Mouse (Mus musculus): Measurements from ENCODE around the gene 4931406P16Rik.

4931406P16Rik gene

GRCm38 (mm10) chr7:34312786-34313442 is 437 bp downstream of the 4931406P16Rik start:
- peak in 1 of 2 experiments; percentile 6 for DNase-seq (ENCODE audit: low spot score in 2 of 2)

- DNase-seq (ENCODE audit: low spot score in 2 of 2), result no peak
Observed at GRCm38 (mm10) chr7:34309186-34309764, 4.1 kb downstream of the 4931406P16Rik start.

DNA sequence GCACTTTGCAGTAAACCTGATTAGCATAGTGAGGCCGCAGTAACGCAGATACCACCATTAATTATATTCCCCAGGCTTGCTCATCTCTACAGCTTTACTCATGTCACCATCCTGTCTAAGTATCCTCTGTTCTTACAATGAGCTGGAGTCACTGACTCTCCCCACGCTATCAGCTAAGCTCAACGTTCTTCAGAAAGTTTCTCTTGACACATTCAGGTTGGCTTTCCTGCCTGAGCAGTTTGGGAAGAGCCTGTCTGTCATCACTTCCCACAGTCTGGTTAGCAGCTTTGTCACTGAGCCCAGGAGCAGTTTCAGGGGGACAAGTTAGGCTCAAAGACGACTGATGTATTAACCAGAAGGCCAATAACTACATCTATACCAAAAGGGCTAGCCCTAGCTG is 4.8 kb downstream of the 4931406P16Rik start:
- DNase-seq (ENCODE audit: low spot score in 2 of 2), result no peak

DNA sequence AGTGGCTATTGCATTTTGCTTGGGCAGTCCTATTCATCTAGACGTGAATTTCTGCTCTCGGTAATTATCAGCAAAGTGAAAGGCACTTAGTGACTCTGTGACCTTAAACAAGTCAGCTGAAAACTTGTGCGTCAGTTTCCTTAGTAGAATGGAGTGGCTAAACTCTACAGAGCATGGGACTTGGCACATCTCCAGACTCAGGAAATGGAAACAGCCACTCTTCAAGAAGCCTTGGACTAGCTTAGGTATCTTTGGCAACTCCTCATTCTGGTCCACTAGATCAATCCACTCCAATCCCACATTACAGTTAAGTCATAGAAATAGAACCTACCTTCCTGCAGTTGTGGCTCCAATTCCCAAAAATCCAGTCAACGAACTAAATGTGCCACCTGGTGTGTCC is 7.9 kb downstream of the 4931406P16Rik start:
- DNase-seq (ENCODE audit: low spot score in 2 of 2), result no peak

GRCm38 (mm10) chr7:34302651-34303050 is 10.7 kb downstream of the 4931406P16Rik start:
- no peak for DNase-seq (ENCODE audit: low spot score in 2 of 2)

GRCm38 (mm10) chr7:34301952-34302351 is 11.4 kb downstream of the 4931406P16Rik start:
- DNase-seq (ENCODE audit: low spot score in 2 of 2), result no peak

DNA sequence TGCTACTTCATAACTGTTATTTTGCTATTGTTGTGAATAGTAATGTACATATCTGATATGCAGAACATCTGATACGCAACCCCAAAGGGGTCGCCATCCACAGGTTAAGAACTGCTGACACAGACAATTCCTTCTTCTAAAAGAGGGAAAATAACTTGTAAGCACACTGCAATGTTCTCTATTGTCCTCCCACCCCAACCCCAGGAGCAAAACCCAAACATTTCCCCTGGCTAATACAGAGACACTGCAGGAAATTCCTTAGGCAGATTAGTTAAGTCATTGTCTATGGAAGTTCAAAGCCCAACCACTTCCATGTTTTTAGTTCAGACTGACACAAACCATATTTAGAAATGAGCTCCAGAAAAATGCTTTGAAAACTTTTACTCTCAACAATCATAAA is 14.5 kb downstream of the 4931406P16Rik start:
- no peak for DNase-seq (ENCODE audit: low spot score in 2 of 2)

DNA sequence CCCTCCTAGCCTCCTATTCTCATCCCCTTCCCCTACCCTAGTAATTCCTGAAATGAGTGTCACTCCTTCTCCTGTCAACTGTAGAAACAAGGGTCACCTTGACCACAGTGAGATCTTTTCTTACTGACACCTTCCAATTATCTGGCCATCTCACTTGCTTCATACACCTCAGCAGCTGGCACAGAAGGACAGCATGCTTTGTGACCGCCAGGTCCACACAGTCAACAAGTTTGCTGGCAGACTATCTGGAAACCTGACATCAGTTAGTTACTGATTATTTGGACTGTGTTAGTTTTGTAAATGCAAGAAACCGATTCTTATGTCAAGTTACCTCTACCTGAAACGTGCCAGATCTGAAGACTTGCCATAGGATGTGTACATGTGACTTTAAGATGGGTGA is 17.2 kb downstream of the 4931406P16Rik start:
- DNase-seq (ENCODE audit: low spot score in 2 of 2), result no peak

GRCm38 (mm10) chr7:34292633-34293032 is 20.7 kb downstream of the 4931406P16Rik start:
- no peak for DNase-seq (ENCODE audit: low spot score in 2 of 2)

GRCm38 (mm10) chr7:34291265-34291664 is 22.1 kb downstream of the 4931406P16Rik start:
- DNase-seq (ENCODE audit: low spot score in 2 of 2), result no peak

DNA sequence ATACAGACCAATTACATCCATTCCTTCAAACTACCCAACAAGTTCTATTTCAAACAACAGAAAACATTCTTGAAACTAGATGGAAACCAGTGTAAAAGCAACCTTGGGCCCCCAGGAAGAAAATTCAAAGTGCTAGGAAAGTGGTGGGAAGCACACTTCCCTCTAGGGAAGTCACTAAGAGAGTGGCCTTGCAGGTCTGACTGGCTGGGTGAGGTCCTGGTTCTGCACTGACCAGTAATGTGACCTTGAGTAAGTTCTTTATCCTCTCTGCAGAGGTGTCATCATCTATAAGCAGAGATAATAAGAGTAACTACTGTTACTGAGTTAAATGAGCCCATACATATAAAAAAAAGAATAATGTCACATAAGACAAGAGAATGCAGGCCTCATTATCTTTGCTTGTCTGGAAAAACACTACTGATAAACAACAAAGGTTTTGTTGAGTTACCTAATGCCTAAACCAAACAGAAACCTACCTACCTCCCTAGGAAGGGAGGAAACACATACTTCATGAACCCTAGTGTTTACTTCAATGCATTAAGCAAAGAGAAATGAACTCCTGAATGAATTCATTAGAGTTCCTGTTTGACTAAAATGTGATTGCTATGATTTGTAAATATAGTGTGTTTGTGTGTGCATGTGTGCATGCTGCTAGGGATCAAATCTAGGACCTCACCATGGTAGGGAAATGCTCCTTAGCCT is 22.8 kb downstream of the 4931406P16Rik start:
- no peak for DNase-seq (ENCODE audit: low spot score in 2 of 2)

DNA sequence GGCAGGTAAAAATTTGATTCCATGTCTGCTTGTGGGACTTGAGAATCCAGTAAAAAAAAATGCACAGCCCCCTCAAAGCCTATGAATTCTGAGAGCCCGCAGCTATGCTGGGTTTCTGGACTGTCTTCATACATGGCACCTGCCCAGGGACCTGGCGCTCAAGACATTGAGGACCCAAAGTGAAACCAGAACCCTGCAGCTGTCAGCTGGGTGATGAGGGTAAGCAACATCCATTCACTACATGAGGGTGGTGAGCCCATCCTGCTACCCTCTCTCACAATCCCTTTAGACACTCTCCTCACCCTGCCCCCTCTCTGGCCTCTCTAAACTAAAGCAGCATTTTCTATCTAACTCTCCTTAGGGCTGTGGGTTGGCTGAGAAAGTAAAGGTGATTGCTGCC is 35.7 kb downstream of the 4931406P16Rik start:
- no peak for DNase-seq (ENCODE audit: low spot score in 2 of 2)

DNA sequence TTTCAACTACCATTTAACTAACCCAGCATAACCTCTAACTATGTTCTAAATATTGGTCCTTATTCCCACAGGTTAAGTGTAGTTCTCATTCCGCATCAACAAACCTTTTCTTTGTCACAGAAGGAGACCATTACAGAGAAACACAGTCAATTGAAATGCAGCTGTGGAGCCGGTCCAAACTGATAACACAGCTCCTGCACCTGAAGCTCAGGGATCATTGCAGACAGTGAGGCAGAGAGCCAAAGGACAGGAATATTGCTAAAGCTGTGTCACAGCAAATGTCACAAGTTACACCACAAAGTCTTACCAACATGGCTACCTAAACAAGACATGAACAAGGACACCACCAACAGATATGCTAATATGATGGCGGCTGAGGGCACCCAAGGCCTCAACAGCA is 37.3 kb downstream of the 4931406P16Rik start:
- no peak for DNase-seq (ENCODE audit: low spot score in 2 of 2)

GRCm38 (mm10) chr7:34272465-34272864 is 40.9 kb downstream of the 4931406P16Rik start:
- DNase-seq (ENCODE audit: low spot score in 2 of 2), result no peak

GRCm38 (mm10) chr7:34268463-34268862 is 44.9 kb downstream of the 4931406P16Rik start:
- no peak for DNase-seq (ENCODE audit: low spot score in 2 of 2)

- DNase-seq (ENCODE audit: low spot score in 2 of 2), result no peak
Observed at GRCm38 (mm10) chr7:34266421-34266820, 46.9 kb downstream of the 4931406P16Rik start.

- DNase-seq (ENCODE audit: low spot score in 2 of 2), result peak; percentile 48 to 64
Observed at GRCm38 (mm10) chr7:34265876-34266346, 47.4 kb downstream of the 4931406P16Rik start.

GRCm38 (mm10) chr7:34263437-34263836 is 49.9 kb downstream of the 4931406P16Rik start:
- DNase-seq (ENCODE audit: low spot score in 2 of 2), result no peak

GRCm38 (mm10) chr7:34258407-34258806 is 54.9 kb downstream of the 4931406P16Rik start:
- DNase-seq (ENCODE audit: low spot score in 2 of 2), result no peak

DNA sequence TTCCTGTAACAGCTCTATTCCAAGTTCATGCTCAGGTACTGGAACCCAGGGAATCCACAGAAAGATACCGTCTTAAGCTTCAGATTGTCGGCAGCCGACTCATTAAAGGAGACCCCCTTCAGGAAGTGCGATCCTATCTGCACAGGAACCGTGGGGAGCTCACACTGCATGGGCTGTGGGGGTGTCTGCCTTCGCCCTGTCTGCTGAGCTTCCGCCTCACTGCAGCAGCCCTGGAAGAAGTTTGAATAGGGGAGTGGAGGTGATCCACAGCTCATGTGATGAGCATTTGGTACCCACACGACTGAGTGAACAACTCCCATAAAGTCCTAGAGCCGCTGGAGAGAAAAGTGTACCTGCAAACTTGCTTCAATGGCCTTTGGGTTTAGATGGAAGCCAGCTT is 56.1 kb downstream of the 4931406P16Rik start:
- no peak for DNase-seq (ENCODE audit: low spot score in 2 of 2)

- no peak for DNase-seq (ENCODE audit: low spot score in 2 of 2)
Observed at GRCm38 (mm10) chr7:34255916-34256315, 57.4 kb downstream of the 4931406P16Rik start.

DNA sequence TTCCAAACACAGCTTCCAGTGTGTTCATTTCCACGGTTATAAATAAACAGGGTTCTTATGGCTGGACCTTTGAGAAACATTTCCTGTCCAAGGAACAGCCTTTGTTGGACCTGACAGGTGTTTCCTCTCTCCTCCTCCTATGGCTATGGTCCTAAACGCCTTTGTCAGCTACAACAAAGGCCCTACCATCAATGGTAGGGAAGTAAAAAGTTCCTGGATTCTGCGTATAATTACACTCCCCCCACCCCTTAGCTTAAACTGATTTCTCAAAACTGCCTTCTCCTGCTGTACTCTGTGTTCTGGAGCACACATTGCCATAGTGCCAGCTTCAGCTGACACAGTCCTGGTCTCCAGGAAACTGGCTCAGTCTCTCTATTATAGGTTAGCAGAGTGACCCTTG is 58.2 kb downstream of the 4931406P16Rik start:
- DNase-seq (ENCODE audit: low spot score in 2 of 2), result no peak

GRCm38 (mm10) chr7:34252030-34252429 is 61.3 kb downstream of the 4931406P16Rik start:
- DNase-seq (ENCODE audit: low spot score in 2 of 2), result no peak

Data from right cerebral cortex, postnatal 36 days (tissue).